Mouse (Mus musculus) forebrain, embryonic 14.5 days (tissue): ENCODE data around the gene Fam117b. TPM values are rescaled to one million over a fixed set of nuclear protein-coding genes. Genes with fewer than 3 reads are reported as not detected.

Source experiments
- ATAC-seq: fragments of 200-750 bp; cut with Nextera tagmentation; 2 replicates; pipeline ENCODE4 v1.8.0; 2017; ENCODE audit warnings: mild to moderate bottlenecking, moderate library complexity
- DNase-seq: peaks from one replicate; pipeline ENCODE4 v3.0.0-alpha.2; 2015; ENCODE audit warnings: low spot score
- H3K27ac ChIP-seq: fragments of 300-500 bp; sonication (generic); 2 replicates; pipeline ENCODE4 v1.5.1; 2014; ENCODE audit warnings: low read depth, mild to moderate bottlenecking, control low read depth, low read length, moderate library complexity
- H3K27me3 ChIP-seq: fragments of 300-500 bp; sonication (generic); replicated peaks from 2 replicates; pipeline ENCODE4 v1.6.1; 2014; ENCODE audit warnings: low read length, control low read depth, mixed read lengths; ENCODE audit not compliant: control insufficient read depth, insufficient read depth
- H3K36me3 ChIP-seq: fragments of 300-500 bp; sonication (generic); 2 replicates; pipeline ENCODE4 v1.6.1; 2014; ENCODE audit warnings: low read length, control low read depth; ENCODE audit not compliant: control insufficient read depth, insufficient read depth
- H3K4me1 ChIP-seq: fragments of 300-500 bp; sonication (generic); 2 replicates; pipeline ENCODE4 v1.6.1; 2014; ENCODE audit warnings: antibody characterized with exemption, low read length, control low read depth; ENCODE audit not compliant: control insufficient read depth, insufficient read depth
- H3K4me2 ChIP-seq: fragments of 300-500 bp; sonication (generic); 2 replicates; pipeline ENCODE4 v1.6.1; 2014; ENCODE audit warnings: mild to moderate bottlenecking, control low read depth, low read length
- H3K4me3 ChIP-seq: fragments of 300-500 bp; sonication (generic); 2 replicates; pipeline ENCODE4 v1.5.1; 2014; ENCODE audit warnings: low read depth, low read length, control low read depth
- H3K9ac ChIP-seq: fragments of 300-500 bp; sonication (generic); 2 replicates; pipeline ENCODE4 v1.6.1; 2014; ENCODE audit warnings: mild to moderate bottlenecking, low read length, control low read depth, moderate library complexity
- H3K9me3 ChIP-seq: fragments of 300-500 bp; sonication (generic); replicated peaks from 2 replicates; pipeline ENCODE4 v1.6.1; 2016; ENCODE audit warnings: low read length, control low read depth, mixed read lengths; ENCODE audit not compliant: control insufficient read depth
- WGBS: fragments of 180-500 bp; shearing (Covaris S2); extraction: QIAGEN DNeasy Blood & Tissue Kit; methylation state at CpG from one replicate; pipeline ENCODE4 v1.1.7; 2014; 5-methylcytosine and 5-hydroxymethylcytosine counted together
- polyA plus RNA-seq: library from polyadenylated mRNA; unstranded; fragments of >200 nt; fragmentation: Nextera tagmentation; extraction: Ambion mirVana; gene quantifications from 2 replicates; pipeline ENCODE4 v1.2.1, GENCODE M21; 2014

The Fam117b gene
- polyA plus RNA-seq, 1 experiment from 2014 or later, result 24.2 TPM

DNA sequence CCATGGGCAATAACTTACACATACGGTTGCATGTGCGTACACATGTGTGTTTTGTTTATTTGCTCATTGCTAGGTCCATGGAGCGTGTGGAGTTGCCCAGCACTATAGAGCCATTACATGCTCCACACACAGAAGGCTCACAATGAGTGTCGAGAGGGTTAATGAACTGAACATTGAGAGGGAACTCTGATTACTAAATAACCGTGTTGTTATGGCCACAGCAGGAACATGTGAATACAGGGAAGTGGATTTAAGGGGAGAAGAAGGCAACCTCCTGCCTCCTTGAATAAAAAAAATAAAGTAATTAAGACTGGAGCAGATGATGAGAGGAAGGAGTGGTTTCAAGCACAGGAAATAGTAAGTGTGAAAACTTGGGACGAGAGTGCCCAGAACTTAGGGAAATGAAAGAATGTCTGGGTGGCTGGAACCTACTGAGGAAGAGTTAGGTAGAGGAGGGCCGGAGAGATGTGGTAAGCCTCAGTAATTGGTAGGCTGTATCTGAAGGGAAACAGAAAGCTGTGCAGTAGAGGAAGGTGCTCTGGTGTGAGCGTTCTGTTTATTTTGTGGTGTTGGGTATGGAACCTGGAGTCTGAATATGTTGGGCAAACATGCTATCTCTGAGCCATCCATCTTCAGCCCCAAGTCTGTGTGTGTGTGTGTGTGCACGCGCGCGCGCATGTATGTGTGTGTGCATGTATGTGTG lies 5.8 kb upstream of the Fam117b start:
- Histone ChIP-seq H3K9ac (no peak overlapping the region), H3K27me3 (no peaks in the 10 kb centered on the region), H3K27ac (no peak overlapping the region), H3K4me2 (no peak overlapping the region), H3K4me3 (no peak overlapping the region), H3K4me1 (no peaks in the 10 kb centered on the region), H3K36me3 (no peaks in the 10 kb centered on the region), H3K9me3 (no peaks in the 10 kb centered on the region)
- ATAC-seq (no peak), DNase-seq (no peak)
- WGBS, result 87% methylated on average over 13 of the region's 13 CpGs

GRCm38 (mm10) chr1:59907700-59908099 lies 5.1 kb upstream of the Fam117b start:
- 27% methylated on average over 2 of the region's 2 CpGs for WGBS
- Histone ChIP-seq H3K36me3 (no peaks in the 10 kb centered on the region), H3K4me2 (no peak overlapping the region), H3K4me1 (no peaks in the 10 kb centered on the region), H3K9ac (no peak overlapping the region), H3K9me3 (no peaks in the 10 kb centered on the region), H3K27me3 (no peaks in the 10 kb centered on the region), H3K4me3 (no peak overlapping the region), H3K27ac (no peak overlapping the region)
- ATAC-seq (no peak), DNase-seq (no peak)

- H3K4me1 ChIP-seq, result peaks cover 16% of the 10 kb centered on the region
- no peak overlapping the region for H3K27ac ChIP-seq
- no peaks in the 10 kb centered on the region for H3K27me3 ChIP-seq
- no peak overlapping the region for H3K4me3 ChIP-seq
- no peak overlapping the region for H3K9ac ChIP-seq
- WGBS, result 66% methylated on average over 1 of the region's 1 CpGs
- no peaks in the 10 kb centered on the region for H3K9me3 ChIP-seq
- no peaks in the 10 kb centered on the region for H3K36me3 ChIP-seq
- ATAC-seq (no peak), DNase-seq (no peak)
- H3K4me2 ChIP-seq, result no peak overlapping the region
Observed at GRCm38 (mm10) chr1:59910941-59911340, 1.9 kb upstream of the Fam117b start.

- Histone ChIP-seq H3K27ac (peak overlapping the region; percentile 96), H3K9ac (peak overlapping the region; percentile 94), H3K4me2 (peak overlapping the region; percentile 66), H3K4me1 (peaks cover 18% of the 10 kb centered on the region), H3K27me3 (no peaks in the 10 kb centered on the region), H3K4me3 (peak overlapping the region; percentile 97), H3K36me3 (no peaks in the 10 kb centered on the region), H3K9me3 (no peaks in the 10 kb centered on the region)
- peak; percentile 44 for DNase-seq
- WGBS, result under 1% methylated on average over 56 of the region's 98 CpGs
- peak; percentile 57 for ATAC-seq
Observed at GRCm38 (mm10) chr1:59913195-59913868, 526 bp downstream of the Fam117b start.

DNA sequence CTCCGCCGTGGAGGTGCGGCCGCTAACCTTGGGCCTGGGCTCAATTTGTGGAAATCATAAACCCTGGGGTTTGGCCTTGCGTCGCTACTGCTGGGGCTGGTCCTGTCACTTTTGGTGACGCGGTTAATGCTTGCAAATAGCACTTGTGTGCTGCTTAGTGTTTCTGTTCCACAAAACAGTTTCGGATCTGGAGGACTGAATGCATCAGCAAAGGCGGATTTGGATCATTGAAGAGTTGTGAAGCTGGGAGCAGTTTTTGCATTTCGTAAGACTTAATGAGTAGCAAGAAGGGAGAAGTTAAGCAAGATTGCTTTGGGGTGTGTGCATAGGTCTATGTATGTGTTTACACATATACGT lies 1.0 kb downstream of the Fam117b start:
- H3K36me3 ChIP-seq, result no peaks in the 10 kb centered on the region
- H3K27me3 ChIP-seq, result no peaks in the 10 kb centered on the region
- ATAC-seq, result no peak

GRCm38 (mm10) chr1:59914799-59915198 lies 2.0 kb downstream of the Fam117b start:
- ATAC-seq, result no peak
- Histone ChIP-seq H3K36me3 (no peaks in the 10 kb centered on the region), H3K4me3 (peak overlapping the region; percentile 97; the same call in 1 of the 2 replicates), H3K9me3 (no peaks in the 10 kb centered on the region), H3K9ac (peak overlapping the region; percentile 94), H3K4me2 (peak overlapping the region; percentile 66), H3K27ac (no peak overlapping the region), H3K27me3 (no peaks in the 10 kb centered on the region), H3K4me1 (peaks cover 18% of the 10 kb centered on the region)
- WGBS, result 56% methylated on average over 3 of the region's 3 CpGs
- no peak for DNase-seq

More for the DNA sequence above, 1.0 kb downstream of the Fam117b start:
- Histone ChIP-seq H3K9me3 (no peaks in the 10 kb centered on the region), H3K27ac (0 out of 2 replicates have a peak overlapping the region, but pooled peaks have one; percentile 96), H3K4me2 (peak overlapping the region; percentile 66), H3K4me3 (peak overlapping the region; percentile 97), H3K9ac (peak overlapping the region; percentile 94), H3K4me1 (peaks cover 18% of the 10 kb centered on the region)
- WGBS, result 4% methylated on average over 12 of the region's 12 CpGs
- no peak for DNase-seq

DNA sequence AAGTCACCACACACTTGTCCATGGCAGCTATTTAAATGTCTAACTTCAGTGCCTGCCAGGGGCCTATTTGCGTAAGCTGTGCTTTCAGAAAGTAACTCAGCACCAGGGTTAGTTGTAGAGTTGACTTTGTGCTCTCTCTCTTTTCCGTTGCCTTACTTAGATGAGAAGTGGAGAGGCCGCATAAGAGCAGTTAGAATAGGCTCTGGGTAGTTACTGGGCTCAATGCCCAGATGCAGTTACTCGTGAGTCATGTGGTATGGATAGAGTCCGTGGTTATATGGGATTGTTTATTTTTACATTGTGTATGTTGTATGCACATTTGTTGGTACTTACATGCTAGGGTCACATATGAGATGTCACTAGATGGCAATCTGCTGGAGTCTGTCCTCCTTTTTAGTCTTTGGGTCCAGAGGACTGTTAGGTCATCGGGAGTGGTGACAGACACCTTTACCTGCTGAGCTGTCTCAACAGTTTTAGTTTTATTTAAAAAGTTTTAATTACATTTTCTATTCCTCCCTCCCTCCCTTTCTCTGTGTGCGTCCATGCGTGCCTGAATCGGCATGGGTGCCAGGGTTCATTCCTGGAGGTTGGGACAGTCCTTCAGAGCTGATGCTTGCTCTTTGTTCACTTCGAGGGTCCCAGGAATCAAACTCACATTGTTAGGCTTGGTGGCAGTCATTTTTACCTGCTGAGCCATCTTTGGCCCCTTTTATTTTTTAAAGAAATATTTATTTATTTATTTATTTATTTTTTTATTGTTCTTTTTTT lies 3.2 kb downstream of the Fam117b start:
- Histone ChIP-seq H3K4me1 (peaks cover 18% of the 10 kb centered on the region), H3K27ac (no peak overlapping the region), H3K27me3 (no peaks in the 10 kb centered on the region), H3K4me3 (no peak overlapping the region), H3K36me3 (no peaks in the 10 kb centered on the region), H3K9ac (no peak overlapping the region), H3K9me3 (no peaks in the 10 kb centered on the region), H3K4me2 (0 out of 2 replicates have a peak overlapping the region, but pooled peaks have one; percentile 66)
- ATAC-seq (no peak), DNase-seq (peak; percentile 58)
- WGBS, result 63% methylated on average over 10 of the region's 10 CpGs

GRCm38 (mm10) chr1:59917401-59917800 lies 4.6 kb downstream of the Fam117b start:
- no peak overlapping the region for H3K4me2 ChIP-seq
- ATAC-seq (no peak), DNase-seq (no peak)
- H3K4me1 ChIP-seq, result peaks cover 18% of the 10 kb centered on the region
- no peaks in the 10 kb centered on the region for H3K9me3 ChIP-seq
- H3K27me3 ChIP-seq, result no peaks in the 10 kb centered on the region
- no peak overlapping the region for H3K4me3 ChIP-seq
- 87% methylated on average over 3 of the region's 3 CpGs for WGBS
- no peak overlapping the region for H3K27ac ChIP-seq
- H3K36me3 ChIP-seq, result no peaks in the 10 kb centered on the region
- H3K9ac ChIP-seq, result no peak overlapping the region
